Mouse (Mus musculus) lung, embryonic 16.5 days (tissue): ENCODE data around the gene Gdf9. TPM values are rescaled to one million over a fixed set of nuclear protein-coding genes. Genes with fewer than 3 reads are reported as not detected.

ENCODE experiments used
- microRNA-seq: library from miRNA; unstranded; fragments of <30 nt; microRNA quantifications from one replicate; pipeline ENCODE4, GENCODE M21; 2016
- polyA plus RNA-seq: library from polyadenylated mRNA; unstranded; fragments of >200 nt; fragmentation: Nextera tagmentation; extraction: Ambion mirVana; gene quantifications from 2 replicates; pipeline ENCODE4 v1.2.1, GENCODE M21; 2015

The Gdf9 gene
- polyA plus RNA-seq, 1 experiment from 2014 or later, result 1.4 TPM

Small RNAs within 50 kb of the gene (microRNA-seq; reads per million reads assigned to microRNA genes)
- not detected for gene Mir6920

Other genes with a start within 250 kb of the Gdf9 start
- 68.9 and 70.2 TPM in 2 replicates for gene Hspa4, start 130.6 kb upstream of the Gdf9 start, polyA plus RNA-seq
- gene Zcchc10, start 106.3 kb upstream of the Gdf9 start, polyA plus RNA-seq, result 21.9 and 23.2 TPM in 2 replicates
- gene Aff4, start 80.2 kb upstream of the Gdf9 start, polyA plus RNA-seq, result 24.1 and 30.9 TPM in 2 replicates
- gene Leap2, start 7.9 kb upstream of the Gdf9 start, polyA plus RNA-seq, result 1.0 TPM in 1 of 2 replicates, not detected in the other
- gene Uqcrq, start 192 bp upstream of the Gdf9 start, polyA plus RNA-seq, result 479 and 495 TPM in 2 replicates
- gene Gm10447, start 26.1 kb downstream of the Gdf9 start, polyA plus RNA-seq, result 0.06 TPM in 1 of 2 replicates, not detected in the other
- 1.9 and 2.8 TPM in 2 replicates for gene Shroom1, start 26.2 kb downstream of the Gdf9 start, polyA plus RNA-seq
- gene Gm9837, start 39.5 kb downstream of the Gdf9 start, polyA plus RNA-seq, result not detected in 2 replicates
- not detected in 2 replicates for gene Gm9945, start 49.1 kb downstream of the Gdf9 start, polyA plus RNA-seq
- 0.13 and 0.25 TPM in 2 replicates for gene Sowaha, start 49.3 kb downstream of the Gdf9 start, polyA plus RNA-seq
- 23.6 and 27.1 TPM in 2 replicates for gene Sept8, start 88.2 kb downstream of the Gdf9 start, polyA plus RNA-seq
- gene Kif3a, start 136.4 kb downstream of the Gdf9 start, polyA plus RNA-seq, result 65.9 and 68.8 TPM in 2 replicates
- 1.0 and 1.4 TPM in 2 replicates for gene Il4, start 187.6 kb downstream of the Gdf9 start, polyA plus RNA-seq
- not detected in 2 replicates for gene Il13, start 203.7 kb downstream of the Gdf9 start, polyA plus RNA-seq